Mouse (Mus musculus): ENCODE measurements around the gene Slc4a2. TPM values are rescaled to one million over a fixed set of nuclear protein-coding genes. Genes with fewer than 3 reads are reported as not detected.

Gene Slc4a2
- polyA plus RNA-seq (2015; fragmentation: Nextera tagmentation; extraction: Ambion mirVana): 36.7 and 40.0 TPM in 2 replicates

GRCm38 (mm10) chr5:24423129-24424003, at the start of gene Slc4a2, which contains the start of gene Cdk5:
Gene Slc4a2, plus strand, starts transcription at chr5:24423837.
Gene Cdk5, minus strand, starts transcription at chr5:24423530.
- H3K27ac ChIP-seq: peak within 1 kb of the TSS; percentile 94
- H3K4me1 ChIP-seq: peaks cover 50% of the 10 kb centered on the region
- peak within 1 kb of the TSS; percentile 78 for H3K9ac ChIP-seq
- ATAC-seq (ENCODE audit: insufficient number of reproducible peaks, low FRiP score, low TSS enrichment, low read depth): peak; percentile 94
- H3K27me3 ChIP-seq: no peaks in the 10 kb centered on the region
- under 1% methylated on average over 46 of the region's 46 CpGs for WGBS
- peak within 1 kb of the TSS; percentile 65 for H3K4me3 ChIP-seq
- H3K36me3 ChIP-seq: peaks cover 27% of the 10 kb centered on the region
- peak within 1 kb of the TSS; percentile 83 for H3K4me2 ChIP-seq
- H3K9me3 ChIP-seq: no peaks in the 10 kb centered on the region

DNA sequence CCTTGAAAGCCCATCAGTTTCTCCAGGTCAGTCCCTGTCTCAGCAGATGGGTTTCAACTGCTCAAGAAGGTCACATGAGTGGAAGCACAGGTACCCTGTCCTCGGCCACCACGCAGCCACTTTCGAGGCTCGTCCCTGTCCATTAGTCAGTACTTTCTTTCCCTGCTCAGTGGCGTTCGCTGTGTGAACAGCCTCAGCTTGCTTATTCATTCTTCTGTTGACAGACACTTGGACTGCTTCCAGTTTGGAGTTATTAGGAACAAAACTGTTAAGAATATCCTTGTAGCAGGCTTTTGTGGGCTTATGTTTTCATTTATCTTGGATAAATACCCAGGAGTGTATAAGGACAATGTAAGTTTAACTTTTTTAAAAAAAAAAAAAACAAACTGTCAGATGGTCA, 49.4 kb upstream of the Slc4a2 start:
- no peak for ATAC-seq (ENCODE audit: insufficient number of reproducible peaks, low FRiP score, low TSS enrichment, low read depth)
- no peaks in the 10 kb centered on the region for H3K36me3 ChIP-seq
- H3K4me2 ChIP-seq: no peak overlapping the region
- 58% methylated on average over 6 of the region's 6 CpGs for WGBS
- no peaks in the 10 kb centered on the region for H3K27me3 ChIP-seq
- no peak overlapping the region for H3K4me3 ChIP-seq
- no peak overlapping the region for H3K9ac ChIP-seq
- no peaks in the 10 kb centered on the region for H3K4me1 ChIP-seq
- H3K27ac ChIP-seq: no peak overlapping the region
- H3K9me3 ChIP-seq: no peaks in the 10 kb centered on the region

DNA sequence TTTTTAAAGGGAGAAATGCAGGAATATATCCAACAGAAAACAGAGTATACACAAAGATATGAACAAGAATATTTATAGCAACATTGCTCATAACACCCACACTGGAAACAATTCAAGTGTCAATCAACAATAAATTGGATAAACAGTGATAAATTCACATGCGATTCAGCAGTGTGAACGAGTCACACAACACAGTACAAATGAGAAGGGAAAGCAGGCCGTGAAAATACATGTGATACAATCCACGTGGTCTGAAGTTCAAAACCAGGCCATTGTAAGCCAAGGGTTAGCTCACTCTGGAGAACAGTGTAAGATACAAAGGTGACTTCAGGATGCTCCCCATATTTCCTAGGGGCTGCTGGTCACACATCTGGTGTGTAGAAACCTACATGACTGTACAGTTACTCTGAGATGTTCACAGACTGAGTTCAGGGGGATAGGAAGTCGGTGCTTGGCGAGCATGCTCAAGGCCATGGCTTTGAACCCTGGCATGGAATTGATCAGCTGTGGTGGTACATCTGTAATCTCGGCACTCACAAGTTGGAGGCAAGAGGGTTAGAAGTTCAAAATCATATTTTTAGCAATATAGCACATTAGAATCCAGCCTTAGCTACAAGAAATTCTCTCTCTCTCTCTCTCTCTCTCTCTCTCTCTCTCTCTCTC, 48.8 kb upstream of the Slc4a2 start:
- 73% methylated on average over 7 of the region's 7 CpGs for WGBS
- Histone ChIP-seq H3K27me3 (no peaks in the 10 kb centered on the region), H3K36me3 (no peaks in the 10 kb centered on the region), H3K4me3 (no peak overlapping the region), H3K4me1 (no peaks in the 10 kb centered on the region), H3K27ac (no peak overlapping the region), H3K4me2 (no peak overlapping the region), H3K9me3 (no peaks in the 10 kb centered on the region), H3K9ac (no peak overlapping the region)
- no peak for ATAC-seq (ENCODE audit: insufficient number of reproducible peaks, low FRiP score, low TSS enrichment, low read depth)

DNA sequence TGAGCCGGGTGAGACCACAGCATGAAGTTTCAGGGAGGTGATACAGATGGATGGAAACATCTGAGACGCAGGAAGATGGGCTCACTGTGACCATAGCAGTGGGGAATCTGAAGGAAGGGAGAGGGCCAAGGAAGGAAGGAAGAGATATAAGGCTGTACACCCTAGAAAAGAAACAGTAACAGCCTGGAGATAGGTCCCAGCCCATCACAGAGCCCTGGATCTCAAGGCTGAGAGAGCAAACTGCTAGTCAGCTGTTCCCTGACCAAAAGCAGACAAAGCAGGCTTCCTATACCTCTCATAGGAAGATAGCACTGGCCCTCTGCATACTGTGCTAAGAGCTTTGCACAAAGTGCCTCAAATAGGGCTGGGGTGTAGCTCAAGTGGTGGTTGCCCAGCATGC, 44.9 kb upstream of the Slc4a2 start:
- no peak overlapping the region for H3K4me2 ChIP-seq
- ATAC-seq (ENCODE audit: insufficient number of reproducible peaks, low FRiP score, low TSS enrichment, low read depth): no peak
- peaks cover 8% of the 10 kb centered on the region for H3K4me1 ChIP-seq
- no peak overlapping the region for H3K27ac ChIP-seq
- 68% methylated on average over 2 of the region's 2 CpGs for WGBS
- no peaks in the 10 kb centered on the region for H3K27me3 ChIP-seq
- no peak overlapping the region for H3K9ac ChIP-seq
- no peak overlapping the region for H3K4me3 ChIP-seq
- no peaks in the 10 kb centered on the region for H3K36me3 ChIP-seq
- H3K9me3 ChIP-seq: no peaks in the 10 kb centered on the region

- Histone ChIP-seq H3K36me3 (no peaks in the 10 kb centered on the region), H3K27me3 (no peaks in the 10 kb centered on the region), H3K9me3 (no peaks in the 10 kb centered on the region), H3K9ac (no peak overlapping the region), H3K4me2 (no peak overlapping the region), H3K4me1 (peaks cover 16% of the 10 kb centered on the region), H3K27ac (no peak overlapping the region), H3K4me3 (no peak overlapping the region)
- 54% methylated on average over 4 of the region's 4 CpGs for WGBS
- no peak for ATAC-seq (ENCODE audit: insufficient number of reproducible peaks, low FRiP score, low TSS enrichment, low read depth)
Measured at GRCm38 (mm10) chr5:24379501-24379900, 44.1 kb upstream of the Slc4a2 start.

DNA sequence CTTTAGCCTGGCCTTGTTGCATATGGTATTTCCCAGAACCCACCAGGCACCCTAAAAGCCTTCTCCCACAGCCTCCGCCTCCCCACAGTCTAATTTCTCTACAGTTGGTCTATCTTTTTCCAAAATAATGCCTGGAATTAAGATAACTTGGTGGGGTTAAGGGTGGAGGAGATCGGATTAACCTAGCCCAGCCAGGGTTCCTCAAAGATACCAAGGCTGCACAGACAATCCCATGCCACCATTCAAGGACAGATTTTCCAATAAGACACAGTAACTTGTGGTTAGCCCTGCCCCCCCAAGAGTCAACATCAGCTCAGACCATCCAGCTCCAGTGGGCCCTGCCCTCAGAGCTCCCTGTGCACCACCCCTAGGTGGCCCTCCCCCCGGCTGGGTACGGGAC, 43.1 kb upstream of the Slc4a2 start:
- H3K4me2 ChIP-seq: no peak overlapping the region
- H3K9ac ChIP-seq: no peak overlapping the region
- 85% methylated on average over 4 of the region's 4 CpGs for WGBS
- H3K36me3 ChIP-seq: no peaks in the 10 kb centered on the region
- peaks cover 1% of the 10 kb centered on the region; the same call in 1 of the 2 replicates for H3K27me3 ChIP-seq
- ATAC-seq (ENCODE audit: insufficient number of reproducible peaks, low FRiP score, low TSS enrichment, low read depth): no peak
- H3K4me3 ChIP-seq: no peak overlapping the region
- no peak overlapping the region for H3K27ac ChIP-seq
- no peaks in the 10 kb centered on the region for H3K9me3 ChIP-seq
- H3K4me1 ChIP-seq: peaks cover 18% of the 10 kb centered on the region

GRCm38 (mm10) chr5:24381486-24381885, 42.2 kb upstream of the Slc4a2 start:
- no peak overlapping the region for H3K4me2 ChIP-seq
- 79% methylated on average over 6 of the region's 6 CpGs for WGBS
- no peaks in the 10 kb centered on the region for H3K9me3 ChIP-seq
- H3K36me3 ChIP-seq: no peaks in the 10 kb centered on the region
- no peak overlapping the region for H3K27ac ChIP-seq
- H3K9ac ChIP-seq: no peak overlapping the region
- H3K27me3 ChIP-seq: peaks cover 11% of the 10 kb centered on the region
- no peak overlapping the region for H3K4me3 ChIP-seq
- ATAC-seq (ENCODE audit: insufficient number of reproducible peaks, low FRiP score, low TSS enrichment, low read depth): no peak
- H3K4me1 ChIP-seq: peaks cover 18% of the 10 kb centered on the region

DNA sequence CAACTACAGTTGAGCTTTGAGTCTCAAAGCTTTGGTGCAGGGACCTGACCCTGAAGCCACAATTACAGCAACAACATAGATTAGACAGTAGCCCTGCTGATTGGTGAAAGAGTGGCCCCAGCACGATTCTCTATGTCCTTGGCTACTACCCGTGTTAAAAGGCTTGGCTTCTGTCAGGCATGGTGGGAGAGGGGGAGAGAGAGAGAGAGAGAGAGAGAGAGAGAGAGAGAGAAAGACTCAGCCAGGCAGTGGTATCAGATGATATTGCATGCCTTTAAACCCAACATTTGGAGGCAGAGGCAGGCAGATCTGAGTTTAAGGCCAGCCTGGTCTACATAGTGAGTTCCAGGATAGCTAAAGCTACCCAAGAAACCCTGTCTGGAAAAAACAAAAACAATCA, 41.6 kb upstream of the Slc4a2 start:
- Histone ChIP-seq H3K4me3 (no peak overlapping the region), H3K9ac (no peak overlapping the region), H3K4me1 (peaks cover 21% of the 10 kb centered on the region), H3K27me3 (peaks cover 16% of the 10 kb centered on the region), H3K9me3 (no peaks in the 10 kb centered on the region), H3K36me3 (no peaks in the 10 kb centered on the region), H3K27ac (no peak overlapping the region), H3K4me2 (no peak overlapping the region)
- no peak for ATAC-seq (ENCODE audit: insufficient number of reproducible peaks, low FRiP score, low TSS enrichment, low read depth)
- 60% methylated on average over 2 of the region's 2 CpGs for WGBS

GRCm38 (mm10) chr5:24383026-24383859, 40.4 kb upstream of the Slc4a2 start:
- peak overlapping the region; percentile 82 for H3K4me2 ChIP-seq
- no peaks in the 10 kb centered on the region for H3K36me3 ChIP-seq
- H3K27ac ChIP-seq: no peak overlapping the region
- peaks cover 28% of the 10 kb centered on the region for H3K27me3 ChIP-seq
- peak; percentile 76 for ATAC-seq (ENCODE audit: insufficient number of reproducible peaks, low FRiP score, low TSS enrichment, low read depth)
- H3K4me3 ChIP-seq: peak overlapping the region; percentile 45
- H3K4me1 ChIP-seq: peaks cover 34% of the 10 kb centered on the region
- H3K9me3 ChIP-seq: no peaks in the 10 kb centered on the region
- H3K9ac ChIP-seq: peak overlapping the region; percentile 21; the same call in 1 of the 2 replicates
- under 1% methylated on average over 34 of the region's 34 CpGs for WGBS

- no peaks in the 10 kb centered on the region for H3K36me3 ChIP-seq
- peaks cover 32% of the 10 kb centered on the region for H3K27me3 ChIP-seq
- no peak for ATAC-seq (ENCODE audit: insufficient number of reproducible peaks, low FRiP score, low TSS enrichment, low read depth)
- no peak overlapping the region for H3K4me2 ChIP-seq
- H3K27ac ChIP-seq: peak overlapping the region; percentile 40; the same call in 1 of the 2 replicates
- no peak overlapping the region for H3K4me3 ChIP-seq
- peaks cover 36% of the 10 kb centered on the region for H3K4me1 ChIP-seq
- H3K9me3 ChIP-seq: no peaks in the 10 kb centered on the region
- no peak overlapping the region for H3K9ac ChIP-seq
- 57% methylated on average over 6 of the region's 6 CpGs for WGBS
Measured at GRCm38 (mm10) chr5:24384407-24384806, 39.2 kb upstream of the Slc4a2 start.

DNA sequence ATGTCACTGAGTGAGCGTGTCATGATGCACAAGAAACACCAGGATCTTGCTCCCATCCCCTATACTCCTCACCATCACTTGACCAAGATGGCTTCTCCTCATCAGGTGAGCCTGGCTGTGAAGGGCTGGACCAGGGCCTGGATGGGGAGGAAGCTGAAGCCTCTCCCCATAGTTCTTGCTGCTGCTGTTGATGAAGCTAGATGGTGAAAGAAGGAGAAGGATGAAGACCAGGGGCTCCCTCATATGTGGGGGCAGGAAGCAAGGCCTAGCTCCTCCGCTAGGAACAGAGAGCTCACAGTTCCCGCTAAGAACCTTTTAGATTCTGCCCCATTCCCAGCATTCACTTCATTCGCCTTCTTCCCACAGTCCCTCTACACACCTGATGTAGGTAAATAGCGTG, 38.3 kb upstream of the Slc4a2 start:
- no peak overlapping the region for H3K27ac ChIP-seq
- H3K9ac ChIP-seq: no peak overlapping the region
- no peaks in the 10 kb centered on the region for H3K9me3 ChIP-seq
- no peak for ATAC-seq (ENCODE audit: insufficient number of reproducible peaks, low FRiP score, low TSS enrichment, low read depth)
- H3K4me1 ChIP-seq: peaks cover 36% of the 10 kb centered on the region
- H3K4me3 ChIP-seq: no peak overlapping the region
- WGBS: 90% methylated on average over 5 of the region's 5 CpGs
- no peaks in the 10 kb centered on the region for H3K36me3 ChIP-seq
- peaks cover 37% of the 10 kb centered on the region for H3K27me3 ChIP-seq
- no peak overlapping the region for H3K4me2 ChIP-seq

All from limb, embryonic 15.5 days (tissue).